Mouse (Mus musculus) hindbrain, embryonic 12.5 days (tissue): ENCODE results near the gene Rbp7. TPM values are rescaled to one million over a fixed set of nuclear protein-coding genes. Genes with fewer than 3 reads are reported as not detected.
"Not testable (repeated sequence)": the region's sequence is repeated elsewhere in the genome, so short reads cannot be mapped to it uniquely, and the experiment has no call there.

Experiments
- ATAC-seq: fragments of 200-750 bp; cut with Nextera tagmentation; 2 replicates; pipeline ENCODE4 v1.8.0; 2017; ENCODE audit warnings: moderate TSS enrichment; ENCODE audit not compliant: low FRiP score
- H3K27ac ChIP-seq: fragments of 300-500 bp; sonication (generic); 2 replicates; pipeline ENCODE4 v1.5.1; 2016; ENCODE audit warnings: mild to moderate bottlenecking
- H3K27me3 ChIP-seq: fragments of 300-500 bp; sonication (generic); 2 replicates; pipeline ENCODE4 v1.6.1; 2016; ENCODE audit warnings: mild to moderate bottlenecking
- H3K36me3 ChIP-seq: fragments of 300-500 bp; sonication (generic); 2 replicates; pipeline ENCODE4 v1.6.1; 2016; ENCODE audit warnings: mild to moderate bottlenecking
- H3K4me1 ChIP-seq: fragments of 300-500 bp; sonication (generic); 2 replicates; pipeline ENCODE4 v1.6.1; 2016
- H3K4me2 ChIP-seq: fragments of 300-500 bp; sonication (generic); replicated peaks from 2 replicates; pipeline ENCODE4 v1.6.1; 2016; ENCODE audit warnings: mild to moderate bottlenecking
- H3K4me3 ChIP-seq: fragments of 300-500 bp; sonication (generic); 2 replicates; pipeline ENCODE4 v1.5.1; 2016; ENCODE audit warnings: mild to moderate bottlenecking
- H3K9ac ChIP-seq: fragments of 300-500 bp; sonication (generic); 2 replicates; pipeline ENCODE4 v1.6.1; 2016; ENCODE audit warnings: mild to moderate bottlenecking, moderate library complexity
- H3K9me3 ChIP-seq: fragments of 300-500 bp; sonication (generic); replicated peaks from 2 replicates; pipeline ENCODE4 v1.6.1; 2016; ENCODE audit warnings: mild to moderate bottlenecking
- WGBS: fragments of 180-500 bp; shearing (Covaris S2); methylation state at CpG from one replicate; pipeline ENCODE4 v1.1.7; 2016; 5-methylcytosine and 5-hydroxymethylcytosine counted together
- polyA plus RNA-seq: library from polyadenylated mRNA; unstranded; fragments of >200 nt; fragmentation: Nextera tagmentation; extraction: Ambion mirVana; gene quantifications from 2 replicates; pipeline ENCODE4 v1.2.1, GENCODE M21; 2016

Rbp7 gene
- polyA plus RNA-seq, 1 experiment from 2014 or later: not detected

DNA sequence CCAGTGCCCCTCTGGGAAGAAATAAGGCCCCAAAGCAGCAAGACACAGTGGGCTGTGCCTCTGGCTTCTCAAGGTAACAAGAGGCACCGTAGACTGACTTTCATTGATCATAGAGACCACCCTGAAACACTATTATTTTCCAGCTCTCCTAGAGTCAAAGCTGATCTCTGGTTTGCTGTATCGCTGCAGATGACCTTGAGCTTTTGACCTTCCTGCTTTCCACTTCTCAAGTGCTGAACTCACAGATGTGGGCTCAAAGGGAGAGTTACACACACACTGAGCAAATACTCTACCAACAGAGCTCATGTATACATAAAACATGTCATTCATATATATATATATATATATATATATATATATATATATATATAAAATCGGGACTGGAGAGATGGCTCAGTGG, 4.1 kb downstream of the Rbp7 start:
- no peak for ATAC-seq
- Histone ChIP-seq H3K9me3 (no peaks in the 10 kb centered on the region), H3K27me3 (no peaks in the 10 kb centered on the region), H3K4me2 (no peak overlapping the region), H3K36me3 (no peaks in the 10 kb centered on the region), H3K9ac (no peak overlapping the region), H3K4me1 (peaks cover 8% of the 10 kb centered on the region), H3K27ac (no peak overlapping the region), H3K4me3 (no peak overlapping the region)
- WGBS: 91% methylated on average over 3 of the region's 3 CpGs

DNA sequence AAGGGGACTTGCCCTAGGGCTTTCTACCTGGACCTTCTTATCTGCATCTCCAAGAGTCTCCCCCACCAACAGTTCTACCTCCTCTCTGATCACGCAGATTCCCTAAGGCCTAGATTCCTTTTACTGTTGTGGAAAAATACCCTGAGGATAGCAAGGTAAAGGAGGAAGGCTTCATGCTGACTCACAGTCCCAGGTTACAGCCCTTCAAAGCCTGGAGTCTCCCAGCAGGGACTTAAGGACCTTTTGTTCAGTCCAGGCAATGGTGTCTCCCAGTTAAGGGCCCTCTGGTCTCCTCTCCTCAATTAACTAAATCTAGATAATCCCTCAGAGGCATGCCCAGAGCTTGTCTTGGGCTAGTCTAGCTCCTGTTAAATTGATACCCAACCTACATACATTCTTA, 8.5 kb downstream of the Rbp7 start:
- Histone ChIP-seq H3K4me3 (no peak overlapping the region), H3K9me3 (no peaks in the 10 kb centered on the region), H3K36me3 (no peaks in the 10 kb centered on the region), H3K4me1 (peaks cover 17% of the 10 kb centered on the region), H3K9ac (0 out of 2 replicates have a peak overlapping the region, but pooled peaks have one; percentile 66), H3K4me2 (peak overlapping the region; percentile 58), H3K27ac (peak overlapping the region; percentile 95), H3K27me3 (no peaks in the 10 kb centered on the region)
- no peak for ATAC-seq
- 33% methylated on average over 1 of the region's 1 CpGs for WGBS

DNA sequence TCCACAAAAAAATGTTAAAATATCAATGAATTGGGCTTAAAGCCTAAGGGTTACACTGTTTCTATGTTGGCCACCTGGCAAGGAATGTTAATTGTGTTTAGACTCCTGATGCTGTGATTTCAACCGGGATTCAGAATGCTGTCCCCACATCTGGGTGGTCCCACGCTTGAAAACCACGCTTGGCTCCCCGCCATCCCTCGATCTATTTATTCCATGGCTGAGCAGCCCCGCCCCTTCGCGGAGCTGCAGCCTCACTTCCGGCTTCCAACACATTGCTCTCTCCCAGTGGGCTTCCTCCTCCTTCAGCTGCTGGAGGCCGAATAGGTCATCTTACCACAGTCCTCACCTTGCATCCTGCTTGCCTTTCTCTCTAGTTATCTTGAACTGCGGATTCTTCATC, 8.9 kb downstream of the Rbp7 start:
- Histone ChIP-seq H3K4me3 (no peak overlapping the region), H3K36me3 (no peaks in the 10 kb centered on the region), H3K27me3 (no peaks in the 10 kb centered on the region), H3K9ac (0 out of 2 replicates have a peak overlapping the region, but pooled peaks have one; percentile 66), H3K27ac (peak overlapping the region; percentile 95), H3K4me2 (peak overlapping the region; percentile 58), H3K9me3 (no peaks in the 10 kb centered on the region), H3K4me1 (peaks cover 17% of the 10 kb centered on the region)
- ATAC-seq: peak; percentile 63
- 2% methylated on average over 11 of the region's 11 CpGs for WGBS

DNA sequence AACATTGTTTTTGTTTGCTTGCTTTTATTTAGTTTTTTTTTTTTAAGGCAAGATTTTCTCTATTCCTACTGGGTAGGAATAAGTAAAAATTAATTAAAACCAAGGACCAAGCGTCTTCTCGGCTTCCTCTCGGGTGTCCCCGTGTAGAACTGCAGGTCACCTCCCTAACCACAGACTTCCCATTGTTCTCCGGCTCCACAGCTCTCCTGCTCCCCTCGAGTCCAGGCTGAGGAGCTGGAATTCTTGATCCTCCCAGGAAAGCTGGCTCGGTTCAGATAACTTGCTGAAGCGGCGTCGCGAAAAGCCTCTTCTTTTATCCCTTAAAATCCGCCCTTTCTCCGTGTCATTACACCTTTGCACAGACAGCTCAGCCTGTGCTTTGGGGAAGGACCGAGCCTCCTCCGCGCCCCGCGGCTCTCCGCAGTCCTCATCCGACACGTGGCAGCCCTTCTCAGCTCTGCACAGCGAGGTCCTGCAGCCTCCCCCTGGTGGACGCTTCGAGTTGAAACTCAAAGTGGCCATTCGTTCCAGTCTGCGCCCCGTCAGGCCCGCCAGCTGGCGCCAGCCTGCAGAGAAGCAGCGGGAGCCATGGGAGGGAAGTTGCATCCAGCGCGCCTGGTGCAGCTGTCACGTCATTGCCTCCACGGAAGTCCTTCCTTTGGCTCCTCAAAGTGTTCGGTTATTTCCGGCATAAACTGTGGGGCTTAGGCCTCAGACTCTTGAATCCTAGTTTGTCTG, 9.6 kb downstream of the Rbp7 start:
- no peaks in the 10 kb centered on the region for H3K9me3 ChIP-seq
- peak overlapping the region; percentile 95 for H3K27ac ChIP-seq
- peaks cover 17% of the 10 kb centered on the region for H3K4me1 ChIP-seq
- no peaks in the 10 kb centered on the region for H3K36me3 ChIP-seq
- H3K9ac ChIP-seq: peak overlapping the region; percentile 66
- H3K4me2 ChIP-seq: peak overlapping the region; percentile 58
- H3K4me3 ChIP-seq: peak overlapping the region; percentile 31
- ATAC-seq: peak; percentile 97
- under 1% methylated on average over 36 of the region's 36 CpGs for WGBS
- H3K27me3 ChIP-seq: no peaks in the 10 kb centered on the region

DNA sequence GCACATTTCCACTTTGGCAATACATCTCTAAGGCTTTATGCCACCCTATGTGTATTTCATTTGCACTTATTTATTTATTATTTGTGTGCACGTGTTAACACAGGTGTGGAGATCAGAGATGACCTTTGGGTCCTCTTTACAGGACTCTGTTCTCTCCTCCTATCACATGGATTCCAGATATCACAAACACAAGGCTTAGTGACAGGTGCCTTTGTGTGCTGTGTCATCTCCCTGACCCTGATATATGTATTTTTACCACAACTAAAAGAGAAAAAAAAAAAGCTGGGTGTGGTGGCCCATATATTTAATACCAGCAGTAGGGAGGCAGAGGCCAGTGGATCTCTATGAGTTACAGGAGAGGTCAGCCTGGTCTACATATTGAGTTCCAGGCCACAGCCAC, 10.3 kb downstream of the Rbp7 start:
- no peak for ATAC-seq
- no peaks in the 10 kb centered on the region for H3K36me3 ChIP-seq
- 0 out of 2 replicates have a peak overlapping the region, but pooled peaks have one; percentile 66 for H3K9ac ChIP-seq
- 59% methylated on average over 1 of the region's 1 CpGs for WGBS
- H3K27me3 ChIP-seq: no peaks in the 10 kb centered on the region
- peaks cover 17% of the 10 kb centered on the region for H3K4me1 ChIP-seq
- H3K9me3 ChIP-seq: no peaks in the 10 kb centered on the region
- peak overlapping the region; percentile 58 for H3K4me2 ChIP-seq
- H3K27ac ChIP-seq: peak overlapping the region; percentile 95
- H3K4me3 ChIP-seq: no peak overlapping the region

DNA sequence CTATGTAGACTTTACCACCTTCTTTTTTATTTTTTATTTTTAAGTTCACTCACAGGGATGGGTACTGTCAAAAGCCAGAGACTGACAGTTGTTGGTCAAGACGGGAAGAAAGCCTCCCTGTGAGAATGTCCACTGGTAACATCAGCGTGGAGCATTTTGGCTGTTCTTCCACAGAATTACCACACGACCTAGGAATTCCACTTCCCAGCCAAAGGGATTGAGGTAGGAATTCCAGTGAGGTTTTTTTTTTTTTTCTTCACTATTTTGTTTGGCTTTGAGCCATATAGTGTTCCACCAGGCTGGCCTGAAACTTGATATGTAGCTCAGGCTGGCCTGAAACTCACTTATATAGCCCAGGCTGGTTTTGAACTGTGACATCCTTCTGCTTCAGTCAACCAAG, 12.3 kb downstream of the Rbp7 start:
- Histone ChIP-seq H3K4me1 (peaks cover 17% of the 10 kb centered on the region), H3K27me3 (no peaks in the 10 kb centered on the region), H3K9me3 (no peaks in the 10 kb centered on the region), H3K4me3 (no peak overlapping the region), H3K9ac (no peak overlapping the region), H3K27ac (no peak overlapping the region), H3K4me2 (no peak overlapping the region), H3K36me3 (no peaks in the 10 kb centered on the region)
- WGBS: 66% methylated on average over 3 of the region's 3 CpGs
- no peak for ATAC-seq

DNA sequence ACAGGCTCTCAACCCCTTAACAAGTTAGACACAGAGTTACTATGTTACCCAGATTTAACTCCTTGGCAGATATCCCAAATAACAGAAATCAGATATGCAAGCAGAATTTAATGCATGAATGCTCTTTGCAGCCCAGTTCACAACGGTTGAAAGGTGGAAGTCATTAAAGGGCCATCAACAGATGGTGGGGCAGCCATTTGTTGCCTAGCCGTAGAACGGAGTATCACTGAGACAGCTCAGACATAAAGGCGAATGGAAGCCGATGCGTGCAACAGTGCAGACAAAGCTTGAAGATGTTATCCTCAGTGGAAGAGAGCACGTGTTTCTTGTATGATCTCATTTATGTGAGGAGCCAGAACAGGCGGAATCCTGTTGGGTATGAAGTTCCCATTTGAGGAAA, 14.2 kb downstream of the Rbp7 start:
- no peaks in the 10 kb centered on the region for H3K27me3 ChIP-seq
- H3K4me3 ChIP-seq: no peak overlapping the region
- H3K4me2 ChIP-seq: no peak overlapping the region
- H3K9me3 ChIP-seq: no peaks in the 10 kb centered on the region
- H3K27ac ChIP-seq: no peak overlapping the region
- no peak for ATAC-seq
- WGBS: 62% methylated on average over 8 of the region's 8 CpGs
- no peaks in the 10 kb centered on the region for H3K36me3 ChIP-seq
- no peak overlapping the region for H3K9ac ChIP-seq
- peaks cover 9% of the 10 kb centered on the region for H3K4me1 ChIP-seq

DNA sequence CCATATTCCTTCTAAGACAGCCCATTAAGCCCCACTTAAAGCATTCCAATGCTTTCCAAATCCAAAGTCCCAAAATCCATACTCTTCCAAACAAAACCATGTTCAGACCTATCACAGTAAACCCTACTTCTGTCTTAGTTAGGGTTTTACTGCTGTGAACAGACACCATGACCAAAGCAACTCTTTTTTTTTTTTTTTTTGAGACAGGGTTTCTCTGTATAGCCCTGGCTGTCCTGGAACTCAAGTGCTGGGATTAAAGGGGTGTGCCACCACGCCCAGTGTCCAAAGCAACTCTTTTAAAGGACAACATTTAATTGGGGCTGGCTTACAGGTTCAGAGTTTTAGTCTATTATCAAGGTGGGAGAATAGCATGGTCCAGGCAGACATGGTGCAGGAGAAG, 22.9 kb downstream of the Rbp7 start:
- H3K9ac ChIP-seq, H3K4me2 ChIP-seq, H3K27me3 ChIP-seq, ATAC-seq, H3K4me3 ChIP-seq, H3K4me1 ChIP-seq, H3K27ac ChIP-seq, H3K9me3 ChIP-seq, H3K36me3 ChIP-seq: not testable (repeated sequence)
- WGBS: 80% methylated on average over 1 of the region's 1 CpGs

DNA sequence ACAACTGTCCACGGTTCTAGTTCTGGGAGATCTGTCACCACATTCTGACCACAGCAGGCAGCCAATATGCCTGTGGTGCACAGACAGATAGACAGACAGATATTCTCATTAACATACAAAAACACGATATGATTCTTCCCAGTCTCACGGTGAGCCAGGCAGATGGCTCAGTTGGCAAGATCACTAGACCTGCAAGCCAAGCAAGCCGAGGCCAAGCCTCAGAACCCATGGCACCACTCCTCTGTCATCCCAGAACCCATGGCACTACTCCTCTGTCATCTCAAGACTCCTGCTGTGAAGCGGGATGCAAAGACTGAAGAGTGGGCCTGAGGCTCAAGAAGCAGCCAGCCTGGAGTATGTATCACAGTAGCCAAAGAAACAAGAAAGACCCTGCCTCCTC, 25.2 kb downstream of the Rbp7 start:
- H3K4me2 ChIP-seq: no peak overlapping the region
- no peaks in the 10 kb centered on the region for H3K9me3 ChIP-seq
- no peak overlapping the region for H3K4me3 ChIP-seq
- no peak for ATAC-seq
- no peak overlapping the region for H3K9ac ChIP-seq
- no peaks in the 10 kb centered on the region for H3K27me3 ChIP-seq
- WGBS: 73% methylated on average over 5 of the region's 5 CpGs
- H3K36me3 ChIP-seq: no peaks in the 10 kb centered on the region
- 0 out of 2 replicates have a peak, but pooled peaks cover 1% of the 10 kb centered on the region for H3K4me1 ChIP-seq
- H3K27ac ChIP-seq: no peak overlapping the region

DNA sequence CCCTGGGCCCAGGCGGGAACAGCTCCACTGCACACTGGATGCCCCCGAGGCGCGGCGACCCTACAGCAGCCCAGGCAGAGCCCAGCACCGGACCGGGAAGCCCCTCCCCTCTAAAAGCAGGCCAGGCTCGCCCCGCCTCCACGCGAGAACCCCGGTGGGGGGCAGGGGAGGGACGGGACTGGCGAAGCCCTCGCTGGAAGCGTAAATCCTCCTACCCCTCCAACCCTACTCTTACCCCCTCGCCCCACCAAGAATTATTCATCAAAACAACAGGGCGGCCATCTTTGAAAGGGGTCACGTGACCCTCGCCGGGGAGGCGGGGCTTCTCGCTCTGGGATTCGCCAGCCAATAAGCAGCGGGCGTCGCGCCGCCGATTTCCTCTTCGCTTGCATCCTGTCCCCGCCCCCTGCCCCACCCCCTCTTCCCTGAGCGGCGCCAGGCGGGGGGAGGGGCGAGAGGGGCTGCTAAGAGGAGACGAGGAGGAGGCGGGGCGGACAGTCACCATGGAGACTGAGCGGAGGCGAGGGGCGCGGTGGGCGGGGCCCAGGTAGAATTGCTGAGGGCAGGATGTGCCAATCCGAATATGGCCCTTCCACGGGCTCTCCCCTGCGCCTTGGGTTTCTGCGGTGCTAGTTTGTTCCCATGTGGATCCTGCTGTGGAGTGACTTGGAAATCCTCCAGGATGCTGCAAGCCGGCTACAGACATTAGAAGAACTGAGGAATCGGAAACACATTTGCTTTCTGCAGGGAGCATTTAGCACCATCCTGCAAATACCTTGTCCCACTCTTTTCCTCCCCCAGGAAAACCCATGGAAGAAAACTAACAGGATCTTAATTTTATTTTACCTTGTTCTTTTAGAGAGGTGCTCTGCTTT, 28.2 kb downstream of the Rbp7 start, which contains the start of gene Ube4b:
Gene Ube4b (minus strand): TSS at position 425 of the 875 bp plus-strand sequence.
- under 1% methylated on average over 45 of the region's 50 CpGs for WGBS
- no peaks in the 10 kb centered on the region for H3K36me3 ChIP-seq
- H3K4me3 ChIP-seq: peak within 1 kb of the TSS; percentile 92
- H3K27ac ChIP-seq: peak within 1 kb of the TSS; percentile 100
- peak within 1 kb of the TSS; percentile 93 for H3K9ac ChIP-seq
- peaks cover 13% of the 10 kb centered on the region for H3K4me1 ChIP-seq
- no peaks in the 10 kb centered on the region for H3K9me3 ChIP-seq
- peak; percentile 96 for ATAC-seq
- no peaks in the 10 kb centered on the region for H3K27me3 ChIP-seq
- H3K4me2 ChIP-seq: peak within 1 kb of the TSS; percentile 76

DNA sequence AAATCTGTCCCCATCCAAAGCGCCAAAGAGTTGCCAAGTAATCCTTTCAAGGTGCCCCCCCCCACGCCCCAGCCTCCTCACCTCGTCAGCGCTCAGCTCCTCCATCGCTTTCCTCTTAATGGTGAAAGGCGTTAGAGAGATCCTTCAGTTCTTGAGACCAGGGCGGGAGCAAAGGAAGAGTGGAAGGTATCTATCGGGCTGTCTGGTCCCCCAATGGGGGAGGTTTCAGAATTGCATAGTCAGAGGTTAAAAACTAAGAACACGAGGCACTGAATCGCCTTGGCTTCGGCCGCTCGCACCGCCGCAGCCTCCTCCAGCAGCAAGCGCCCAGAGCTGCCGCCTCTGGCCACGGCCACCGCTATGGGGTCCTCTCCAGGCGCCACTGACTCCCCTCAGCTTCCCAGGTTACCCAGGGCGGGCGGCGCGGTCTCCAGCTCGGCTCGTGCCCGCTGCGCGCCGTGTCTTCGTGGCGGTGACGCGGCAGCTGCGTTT, 28.9 kb downstream of the Rbp7 start:
- WGBS: under 1% methylated on average over 35 of the region's 35 CpGs

DNA sequence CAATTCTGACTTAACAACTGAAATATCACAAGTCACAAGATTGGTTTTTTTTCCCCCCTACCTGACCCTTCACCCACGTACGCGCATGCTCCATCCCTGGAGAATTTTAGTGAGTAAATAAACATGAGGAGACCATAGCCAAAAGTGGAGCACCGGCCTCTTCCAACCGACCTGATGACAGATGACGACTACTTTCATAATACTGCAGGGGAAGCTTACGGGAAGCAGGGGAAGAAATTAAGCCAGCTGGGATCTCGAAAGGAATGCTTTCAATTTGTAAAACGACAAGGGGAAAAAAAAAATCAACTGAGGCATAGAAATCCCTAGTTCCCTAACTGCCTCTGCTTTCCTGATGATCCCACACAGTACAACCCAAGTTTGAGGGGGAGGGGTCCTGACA, 30.0 kb downstream of the Rbp7 start:
- Histone ChIP-seq H3K4me3 (peak overlapping the region; percentile 92), H3K9ac (peak overlapping the region; percentile 93), H3K36me3 (no peaks in the 10 kb centered on the region), H3K9me3 (no peaks in the 10 kb centered on the region), H3K4me1 (peaks cover 19% of the 10 kb centered on the region), H3K27ac (no peak overlapping the region), H3K27me3 (no peaks in the 10 kb centered on the region), H3K4me2 (peak overlapping the region; percentile 76)
- WGBS: 2% methylated on average over 9 of the region's 9 CpGs
- no peak for ATAC-seq

More for the DNA sequence above, 28.9 kb downstream of the Rbp7 start:
- peak overlapping the region; percentile 93 for H3K9ac ChIP-seq
- H3K4me1 ChIP-seq: peaks cover 19% of the 10 kb centered on the region
- peak overlapping the region; percentile 92 for H3K4me3 ChIP-seq
- H3K27me3 ChIP-seq: no peaks in the 10 kb centered on the region
- H3K36me3 ChIP-seq: no peaks in the 10 kb centered on the region
- peak overlapping the region; percentile 76 for H3K4me2 ChIP-seq
- H3K9me3 ChIP-seq: no peaks in the 10 kb centered on the region
- peak overlapping the region; percentile 100 for H3K27ac ChIP-seq
- ATAC-seq: peak; percentile 79
